Mouse (Mus musculus) cerebellum, postnatal 14 days (tissue): ENCODE data around the gene Borcs5.

Experiments
- DNase-seq, 2 experiments: peaks; one replicate each; pipeline ENCODE4 v3.0.0; 2021; ENCODE audit warnings: mixed read lengths in 2 of 2

Gene Borcs5

GRCm38 (mm10) chr6:134639210-134639609, at the start of gene Borcs5:
TSS of gene Borcs5 (plus strand) at chr6:134639510.
- no peak for DNase-seq

GRCm38 (mm10) chr6:134591614-134592013, 47.7 kb upstream of the Borcs5 start:
- DNase-seq = no peak

- no peak for DNase-seq
These were observed 44.5 kb upstream of the Borcs5 start for GRCm38 (mm10) chr6:134594569-134595442.

- no peak for DNase-seq
These were observed 41.6 kb upstream of the Borcs5 start for GRCm38 (mm10) chr6:134597651-134598229.

- DNase-seq = no peak
These were observed 40.1 kb upstream of the Borcs5 start for GRCm38 (mm10) chr6:134599239-134599638.

- no peak for DNase-seq
These were observed 38.2 kb upstream of the Borcs5 start for GRCm38 (mm10) chr6:134601130-134601529.

GRCm38 (mm10) chr6:134601766-134602165, 37.5 kb upstream of the Borcs5 start:
- DNase-seq = no peak

- no peak for DNase-seq
These were observed 36.8 kb upstream of the Borcs5 start for GRCm38 (mm10) chr6:134602371-134603003.

GRCm38 (mm10) chr6:134605196-134605595, 34.1 kb upstream of the Borcs5 start:
- DNase-seq = no peak

GRCm38 (mm10) chr6:134606540-134606939, 32.8 kb upstream of the Borcs5 start:
- DNase-seq = no peak

GRCm38 (mm10) chr6:134606949-134607746, 32.2 kb upstream of the Borcs5 start:
- peak; percentile 58 to 60 for DNase-seq

GRCm38 (mm10) chr6:134610380-134610779, 28.9 kb upstream of the Borcs5 start:
- DNase-seq = no peak

- peak; percentile 62 for DNase-seq
These were observed 27.4 kb upstream of the Borcs5 start for GRCm38 (mm10) chr6:134611896-134612295.

- DNase-seq = no peak
These were observed 25.0 kb upstream of the Borcs5 start for GRCm38 (mm10) chr6:134614322-134614721.

- peak; percentile 92 to 95 for DNase-seq
These were observed 24.3 kb upstream of the Borcs5 start for GRCm38 (mm10) chr6:134614723-134615648.

- no peak for DNase-seq
These were observed 21.7 kb upstream of the Borcs5 start for GRCm38 (mm10) chr6:134617589-134617988.

- no peak for DNase-seq
These were observed 19.2 kb upstream of the Borcs5 start for GRCm38 (mm10) chr6:134620129-134620528.

GRCm38 (mm10) chr6:134620846-134621551, 18.3 kb upstream of the Borcs5 start:
- DNase-seq = peak in 1 of 2 experiments; percentile 65

- DNase-seq = no peak
These were observed 17.8 kb upstream of the Borcs5 start for GRCm38 (mm10) chr6:134621552-134621949.

GRCm38 (mm10) chr6:134625431-134625830, 13.9 kb upstream of the Borcs5 start:
- no peak for DNase-seq

GRCm38 (mm10) chr6:134626564-134626963, 12.7 kb upstream of the Borcs5 start:
- no peak for DNase-seq
